Mouse (Mus musculus): ENCODE results near the gene Gm36079. TPM values are rescaled to one million over a fixed set of nuclear protein-coding genes. Genes with fewer than 3 reads are reported as not detected.

Gene Gm36079
- not detected for total RNA-seq (2023)

GRCm38 (mm10) chr13:120026911-120027310, at the start of gene Gm36079:
TSS of gene Gm36079 (minus strand) at chr13:120027011.

DNA sequence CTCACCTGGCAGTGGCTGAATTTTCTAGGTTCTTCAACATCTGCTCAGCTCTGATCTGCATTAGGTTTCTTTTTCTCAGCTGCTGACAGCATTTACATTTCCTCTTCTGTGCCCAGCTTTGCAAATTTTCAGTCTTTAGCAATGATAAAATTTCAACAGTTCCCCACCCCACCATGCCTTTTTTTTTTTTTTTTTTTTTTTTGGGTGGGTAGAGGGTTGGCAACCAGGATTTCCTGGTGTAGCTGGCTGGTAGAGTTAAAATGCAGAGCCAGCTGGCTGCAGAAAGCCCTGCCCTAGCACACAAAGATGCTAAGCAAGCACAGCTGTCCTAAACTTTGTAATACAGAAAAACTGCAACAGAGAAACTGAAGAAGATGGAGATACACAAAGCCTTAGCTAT, 25.3 kb upstream of the Gm36079 start, which contains the start of gene Gm21188:
TSS of gene Gm21188 (minus strand) at position 110 of the 400 bp plus-strand sequence.

Other genes with a start within 250 kb of the Gm36079 start
- gene Zfp131, start 236.1 kb downstream of the Gm36079 start, total RNA-seq (2023) = 62.9 TPM
- not detected for gene AF067063, start 196.8 kb downstream of the Gm36079 start, total RNA-seq (2023)
- not detected for gene D13Ertd608e, start 191.0 kb downstream of the Gm36079 start, total RNA-seq (2023)
- not detected for gene Tcstv1, start 132.2 kb downstream of the Gm36079 start, total RNA-seq (2023)
- not detected for gene Gm21761, start 97.7 kb downstream of the Gm36079 start, total RNA-seq (2023)
- gene B020031M17Rik, start 76.2 kb downstream of the Gm36079 start, total RNA-seq (2023) = not detected
- gene Gm21188, start 25.2 kb upstream of the Gm36079 start, total RNA-seq (2023) = not detected
- gene Gm20767, start 113.2 kb upstream of the Gm36079 start, total RNA-seq (2023) = not detected
- not detected for gene Gm21818, start 145.4 kb upstream of the Gm36079 start, total RNA-seq (2023)
- not detected for gene Gm21762, start 188.9 kb upstream of the Gm36079 start, total RNA-seq (2023)
- gene Gm21731, start 212.1 kb upstream of the Gm36079 start, total RNA-seq (2023) = not detected
- not detected for gene AF067061, start 236.1 kb upstream of the Gm36079 start, total RNA-seq (2023)